Mouse (Mus musculus) myocyte (in vitro differentiated cells): ENCODE measurements around the gene Cacng3. TPM values are rescaled to one million over a fixed set of nuclear protein-coding genes. Genes with fewer than 3 reads are reported as not detected.

Experiments
- H3K27me3 ChIP-seq: one replicate; pipeline ENCODE4 v1.6.1; 2011; ENCODE audit not compliant: control insufficient read depth, insufficient read depth, insufficient read length
- H3K36me3 ChIP-seq: one replicate; pipeline ENCODE4 v1.6.1; 2011; ENCODE audit not compliant: control insufficient read depth, insufficient read depth
- H3K4me2 ChIP-seq: one replicate; pipeline ENCODE4 v1.6.1; 2011; ENCODE audit warnings: low read depth, control low read depth
- H3K4me3 ChIP-seq: one replicate; pipeline ENCODE4 v1.5.1; 2011; ENCODE audit warnings: mild to moderate bottlenecking, control low read depth, moderate library complexity
- H3K79me2 ChIP-seq: one replicate; pipeline ENCODE4 v1.6.1; 2011; ENCODE audit not compliant: control insufficient read depth, insufficient read depth
- H3ac ChIP-seq: one replicate; pipeline ENCODE4 v1.6.1; 2011; ENCODE audit not compliant: control insufficient read depth, insufficient read length
- CEBPB ChIP-seq: IDR thresholded peaks from 2 replicates; pipeline ENCODE4 v1.6.1; 2011; ENCODE audit warnings: mild to moderate bottlenecking, moderate library complexity; ENCODE audit not compliant: poor library complexity, insufficient read depth, severe bottlenecking
- E2F4 ChIP-seq: IDR thresholded peaks from one replicate; pipeline ENCODE4 v1.6.1; 2011; ENCODE audit warnings: mild to moderate bottlenecking, control low read depth, moderate library complexity; ENCODE audit not compliant: insufficient read depth
- MAX ChIP-seq: IDR thresholded peaks from one replicate; pipeline ENCODE4 v1.6.1; 2011; ENCODE audit warnings: low read depth, mild to moderate bottlenecking, control low read depth
- MYOD1 ChIP-seq, 3 experiments: IDR thresholded peaks; one replicate each; pipeline ENCODE4 v1.6.1; 2011; ENCODE audit warnings: control low read depth in 2 of 3, low read depth in 2 of 3, mild to moderate bottlenecking in 2 of 3, moderate library complexity in 1 of 3; ENCODE audit not compliant: insufficient read length in 2 of 3, control insufficient read depth in 1 of 3
- MYOG ChIP-seq, 3 experiments: IDR thresholded peaks; one replicate each; pipeline ENCODE4 v1.6.1; 2011; ENCODE audit warnings: control low read depth in 2 of 3, low read depth in 2 of 3, mild to moderate bottlenecking in 2 of 3; ENCODE audit not compliant: insufficient read length in 2 of 3, control insufficient read depth in 1 of 3, insufficient read depth in 1 of 3
- POLR2A ChIP-seq: IDR thresholded peaks from one replicate; pipeline ENCODE4 v1.6.1; 2011; ENCODE audit warnings: low read depth, mild to moderate bottlenecking, control low read depth, moderate library complexity; ENCODE audit not compliant: insufficient read length
- POLR2AphosphoS2 ChIP-seq: IDR thresholded peaks from one replicate; pipeline ENCODE4 v1.6.1; 2011; ENCODE audit warnings: low read depth, control low read depth; ENCODE audit not compliant: insufficient read length
- REST ChIP-seq: IDR thresholded peaks from one replicate; pipeline ENCODE4 v1.6.1; 2011; ENCODE audit warnings: mild to moderate bottlenecking, control low read depth, moderate library complexity; ENCODE audit not compliant: insufficient read depth, insufficient read length
- SRF ChIP-seq: IDR thresholded peaks from one replicate; pipeline ENCODE4 v1.6.1; 2011; ENCODE audit warnings: low read depth; ENCODE audit not compliant: control insufficient read depth, insufficient read length
- TCF12 ChIP-seq: IDR thresholded peaks from one replicate; pipeline ENCODE4 v1.6.1; 2011; ENCODE audit warnings: mild to moderate bottlenecking, control low read depth; ENCODE audit not compliant: poor library complexity, insufficient read depth, severe bottlenecking
- TCF3 ChIP-seq: IDR thresholded peaks from one replicate; pipeline ENCODE4 v1.6.1; 2011; ENCODE audit warnings: low read depth, control low read depth; ENCODE audit not compliant: insufficient read length
- USF1 ChIP-seq: IDR thresholded peaks from one replicate; pipeline ENCODE4 v1.6.1; 2011; ENCODE audit warnings: low read depth, mild to moderate bottlenecking, control low read depth, moderate library complexity
- polyA plus RNA-seq: library from polyadenylated mRNA; unstranded; fragments of >200 nt; fragmentation: generic; extraction: Trizol; gene quantifications from one replicate; pipeline ENCODE4 v1.2.1, GENCODE M21; 2012; ENCODE audit warnings: missing spikeins

The Cacng3 gene
- not detected for polyA plus RNA-seq

GRCm38 (mm10) chr7:122670442-122670872 is at the start of gene Cacng3:
Gene Cacng3 (plus strand): TSS chr7:122670492.
- no peaks in the 10 kb centered on the region for H3K36me3 ChIP-seq
- no peak within 1 kb of the TSS for H3K4me3 ChIP-seq
- H3ac ChIP-seq = no peak within 1 kb of the TSS
- H3K4me2 ChIP-seq = no peak within 1 kb of the TSS
- H3K27me3 ChIP-seq = no peaks in the 10 kb centered on the region
- H3K79me2 ChIP-seq = no peaks in the 10 kb centered on the region
- TF ChIP-seq MYOD1 (IDR thresholded peaks at IDR 0.05; ENCODE audit: control insufficient read depth in 1 of 3, insufficient read length in 2 of 3, low read depth in 2 of 3) (no peak), TCF12 (no peak), POLR2A (no peak), POLR2AphosphoS2 (no peak), USF1 (no peak), MYOG (IDR thresholded peaks at IDR 0.05; ENCODE audit: control insufficient read depth in 1 of 3, insufficient read depth in 1 of 3, insufficient read length in 2 of 3, low read depth in 2 of 3) (no peak), SRF (no peak), TCF3 (no peak), REST (no peak), CEBPB (no peak), E2F4 (no peak), MAX (no peak)

GRCm38 (mm10) chr7:122622125-122622774 is 48.0 kb upstream of the Cacng3 start:
- no peak overlapping the region for H3K4me2 ChIP-seq
- no peaks in the 10 kb centered on the region for H3K79me2 ChIP-seq
- H3K36me3 ChIP-seq = no peaks in the 10 kb centered on the region
- no peaks in the 10 kb centered on the region for H3K27me3 ChIP-seq
- no peak overlapping the region for H3ac ChIP-seq
- no peak overlapping the region for H3K4me3 ChIP-seq
- TF ChIP-seq POLR2AphosphoS2 = no peak
- no peak for TF ChIP-seq POLR2A
- TF ChIP-seq TCF3 = no peak
- TF ChIP-seq MAX = no peak
- no peak for TF ChIP-seq MYOD1 (IDR thresholded peaks at IDR 0.05; ENCODE audit: control insufficient read depth in 1 of 3, insufficient read length in 2 of 3, low read depth in 2 of 3)
- no peak for TF ChIP-seq SRF
- no peak for TF ChIP-seq MYOG (IDR thresholded peaks at IDR 0.05; ENCODE audit: control insufficient read depth in 1 of 3, insufficient read depth in 1 of 3, insufficient read length in 2 of 3, low read depth in 2 of 3)
- TF ChIP-seq CEBPB = no peak

GRCm38 (mm10) chr7:122623753-122624152 is 46.5 kb upstream of the Cacng3 start:
- Histone ChIP-seq H3K79me2 (no peaks in the 10 kb centered on the region), H3ac (no peak overlapping the region), H3K36me3 (no peaks in the 10 kb centered on the region), H3K27me3 (no peaks in the 10 kb centered on the region), H3K4me3 (no peak overlapping the region), H3K4me2 (no peak overlapping the region)
- TF ChIP-seq SRF = no peak
- TF ChIP-seq TCF3 = no peak
- no peak for TF ChIP-seq MYOG (IDR thresholded peaks at IDR 0.05; ENCODE audit: control insufficient read depth in 1 of 3, insufficient read depth in 1 of 3, insufficient read length in 2 of 3, low read depth in 2 of 3)
- TF ChIP-seq CEBPB = no peak
- TF ChIP-seq E2F4 = no peak
- TF ChIP-seq POLR2A = no peak
- no peak for TF ChIP-seq MAX
- TF ChIP-seq REST = no peak
- no peak for TF ChIP-seq POLR2AphosphoS2
- no peak for TF ChIP-seq MYOD1 (IDR thresholded peaks at IDR 0.05; ENCODE audit: control insufficient read depth in 1 of 3, insufficient read length in 2 of 3, low read depth in 2 of 3)
- no peak for TF ChIP-seq USF1
- TF ChIP-seq TCF12 = no peak

- Histone ChIP-seq H3K27me3 (no peaks in the 10 kb centered on the region), H3ac (no peak overlapping the region), H3K36me3 (no peaks in the 10 kb centered on the region), H3K4me3 (no peak overlapping the region), H3K4me2 (no peak overlapping the region), H3K79me2 (no peaks in the 10 kb centered on the region)
- TF ChIP-seq MYOD1 (IDR thresholded peaks at IDR 0.05; ENCODE audit: control insufficient read depth in 1 of 3, insufficient read length in 2 of 3, low read depth in 2 of 3) (no peak), TCF12 (no peak), TCF3 (no peak), E2F4 (no peak), REST (no peak), SRF (no peak), MYOG (IDR thresholded peaks at IDR 0.05; ENCODE audit: control insufficient read depth in 1 of 3, insufficient read depth in 1 of 3, insufficient read length in 2 of 3, low read depth in 2 of 3) (no peak), POLR2AphosphoS2 (no peak), POLR2A (no peak), USF1 (no peak), MAX (no peak), CEBPB (no peak)
Measured at GRCm38 (mm10) chr7:122628050-122628449, 42.2 kb upstream of the Cacng3 start.

- H3K27me3 ChIP-seq = no peaks in the 10 kb centered on the region
- no peak overlapping the region for H3K4me3 ChIP-seq
- H3ac ChIP-seq = no peak overlapping the region
- no peak overlapping the region for H3K4me2 ChIP-seq
- no peaks in the 10 kb centered on the region for H3K36me3 ChIP-seq
- TF ChIP-seq POLR2AphosphoS2 (no peak), REST (no peak), USF1 (no peak), TCF3 (no peak), CEBPB (no peak), MYOD1 (IDR thresholded peaks at IDR 0.05; ENCODE audit: control insufficient read depth in 1 of 3, insufficient read length in 2 of 3, low read depth in 2 of 3) (no peak), TCF12 (no peak), MYOG (IDR thresholded peaks at IDR 0.05; ENCODE audit: control insufficient read depth in 1 of 3, insufficient read depth in 1 of 3, insufficient read length in 2 of 3, low read depth in 2 of 3) (no peak), E2F4 (no peak), MAX (no peak), POLR2A (no peak), SRF (no peak)
- no peaks in the 10 kb centered on the region for H3K79me2 ChIP-seq
Measured at GRCm38 (mm10) chr7:122630386-122630785, 39.9 kb upstream of the Cacng3 start.
